Mouse (Mus musculus): ENCODE measurements around the gene Zfp791.
"Not testable (repeated sequence)": the region's sequence is repeated elsewhere in the genome, so short reads cannot be mapped to it uniquely, and the experiment has no call there.

Gene Zfp791

DNA sequence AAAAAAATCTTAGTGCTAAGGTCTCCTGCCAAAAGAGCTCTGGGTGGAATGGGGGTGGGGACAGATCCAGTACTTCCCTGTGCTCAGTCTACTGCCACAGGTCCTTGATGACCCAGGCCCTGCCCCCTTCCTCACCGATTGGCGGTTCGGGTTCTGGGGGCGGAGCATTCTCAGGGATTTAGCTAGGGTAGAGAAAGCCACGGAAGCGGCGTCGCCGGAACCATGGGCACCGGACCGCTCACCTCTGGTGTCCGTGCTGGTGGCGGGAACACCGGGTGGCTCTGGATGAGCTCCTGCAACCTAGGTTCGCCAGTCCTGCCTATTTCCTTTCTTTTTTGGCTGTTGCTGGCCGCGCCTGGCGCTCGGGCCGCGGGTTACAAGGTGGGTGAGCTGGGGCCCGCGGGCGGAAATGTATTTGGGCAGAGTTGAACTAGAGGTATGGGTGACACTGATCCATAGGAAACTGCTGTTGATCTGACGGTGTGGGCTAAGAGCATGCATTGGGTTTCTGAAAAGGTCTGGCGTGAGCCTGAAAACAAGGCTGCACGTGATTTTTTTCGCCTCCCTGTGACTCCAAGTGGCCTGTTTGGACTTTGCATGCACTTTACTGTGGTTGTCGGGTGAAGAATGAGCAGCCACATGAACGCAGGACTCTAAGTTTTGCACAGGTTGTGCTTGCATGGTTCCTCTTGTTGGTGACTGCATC, 39.6 kb downstream of the Zfp791 start, which contains the start of gene Man2b1:
Gene Man2b1 (plus strand): TSS at position 163 of the 706 bp plus-strand sequence.
- peak; percentile 84 to 90 for DNase-seq (ENCODE audit: low spot score in 2 of 2)

- not testable (repeated sequence) for DNase-seq (ENCODE audit: low spot score in 2 of 2)
These were observed 40.7 kb downstream of the Zfp791 start for GRCm38 (mm10) chr8:85082169-85082568.

- no peak for DNase-seq (ENCODE audit: low spot score in 2 of 2)
These were observed 41.7 kb downstream of the Zfp791 start, which contains the start of gene Wdr83 for GRCm38 (mm10) chr8:85081216-85081555. Wdr83 (minus strand) TSS chr8:85081306.

DNA sequence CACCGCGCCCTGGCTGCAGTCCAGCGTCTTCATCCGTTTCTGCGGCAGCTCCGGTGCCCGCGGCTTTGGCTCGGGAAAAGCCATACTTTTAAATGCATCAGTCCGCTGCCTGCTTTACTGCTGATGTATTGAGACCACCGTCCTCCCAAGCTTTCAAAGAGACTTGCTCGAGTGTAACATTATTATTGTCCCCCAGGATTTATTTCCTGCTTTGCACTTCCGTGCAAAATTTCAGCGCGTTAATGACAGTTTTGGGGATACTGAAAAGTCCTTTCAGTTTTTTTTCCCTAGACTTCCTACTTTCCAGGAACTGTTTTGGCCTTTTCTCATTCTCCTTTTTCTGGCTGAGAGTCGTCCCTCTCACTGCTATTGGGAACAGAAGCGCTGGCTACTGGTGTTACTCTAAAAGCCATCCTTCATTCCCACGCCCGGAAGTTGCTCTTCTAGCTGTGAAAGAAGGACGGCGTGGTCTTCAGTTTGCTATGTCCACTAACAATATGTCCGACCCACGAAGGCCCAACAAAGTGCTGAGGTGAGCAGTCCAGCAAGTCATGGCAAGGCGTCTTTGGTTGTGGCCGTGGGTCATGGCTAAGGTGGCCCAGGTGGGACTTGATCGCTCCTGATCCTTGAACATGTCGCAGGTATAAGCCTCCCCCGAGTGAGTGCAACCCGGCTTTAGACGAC, 42.2 kb downstream of the Zfp791 start, which contains the start of gene Wdr83os:
Gene Wdr83os (plus strand): TSS at position 209 of the 684 bp plus-strand sequence.
- DNase-seq (ENCODE audit: low spot score in 2 of 2) = no peak

DNA sequence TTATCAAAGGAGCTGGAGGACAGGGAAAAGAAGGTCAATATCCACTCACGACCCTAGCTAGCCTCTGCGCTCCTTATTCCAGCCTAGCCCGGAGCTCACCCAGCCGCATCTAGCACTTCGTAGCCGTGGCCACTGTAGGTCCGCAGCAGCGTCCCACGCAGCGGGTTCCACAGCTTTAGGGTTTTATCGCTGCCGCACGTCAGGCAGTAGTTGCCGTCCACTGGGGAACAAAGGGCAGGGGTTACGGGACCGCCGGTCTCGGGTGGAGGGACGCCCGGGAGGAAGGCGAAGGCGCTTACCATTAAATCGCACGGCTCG, 42.7 kb downstream of the Zfp791 start:
- DNase-seq (ENCODE audit: low spot score in 2 of 2) = no peak

GRCm38 (mm10) chr8:85076993-85077392, 45.9 kb downstream of the Zfp791 start:
- DNase-seq (ENCODE audit: low spot score in 2 of 2) = peak; percentile 72 to 75

DNA sequence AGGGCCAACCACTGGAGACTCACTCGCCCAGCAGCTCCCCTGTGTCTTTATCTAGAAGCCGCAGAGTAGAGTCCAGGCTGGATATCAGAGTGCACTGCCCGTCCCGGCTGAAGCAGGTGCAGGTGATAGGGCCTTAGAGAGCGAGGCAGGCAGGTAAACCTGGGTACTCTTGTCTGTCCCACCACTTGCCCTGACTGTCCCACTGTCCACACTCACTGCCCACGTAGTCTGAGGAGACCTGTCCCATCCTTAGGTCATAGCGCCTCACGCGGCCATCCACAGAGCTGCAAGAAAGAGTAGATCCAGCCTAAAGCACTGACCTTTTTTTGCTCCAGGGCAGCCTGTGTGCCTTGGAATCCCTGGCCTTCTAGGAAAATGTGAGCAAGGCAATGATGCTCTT, 46.9 kb downstream of the Zfp791 start:
- no peak for DNase-seq (ENCODE audit: low spot score in 2 of 2)

- DNase-seq (ENCODE audit: low spot score in 2 of 2) = no peak
These were observed 48.3 kb downstream of the Zfp791 start for GRCm38 (mm10) chr8:85074617-85075016.

DNA sequence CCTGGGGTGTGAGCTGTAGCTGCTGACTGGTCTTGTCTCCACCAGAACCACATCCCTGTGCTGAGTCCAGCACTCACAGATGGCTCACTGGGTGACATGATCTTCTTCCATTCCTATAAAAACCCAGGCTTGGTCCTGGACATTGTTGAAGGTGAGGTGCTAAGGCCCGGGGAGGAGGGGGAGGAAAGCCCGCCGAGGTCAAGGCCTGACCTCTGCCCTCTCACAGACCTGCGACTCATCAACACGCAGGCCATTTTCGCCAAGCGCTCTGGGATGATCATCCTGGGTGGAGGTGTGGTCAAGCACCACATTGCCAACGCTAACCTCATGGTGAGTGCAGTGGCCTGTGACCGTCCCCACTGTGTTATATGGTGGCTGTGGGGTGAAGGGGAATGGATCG, 48.7 kb downstream of the Zfp791 start:
- DNase-seq (ENCODE audit: low spot score in 2 of 2) = no peak

- no peak for DNase-seq (ENCODE audit: low spot score in 2 of 2)
These were observed 49.8 kb downstream of the Zfp791 start for GRCm38 (mm10) chr8:85073041-85073612.

DNA sequence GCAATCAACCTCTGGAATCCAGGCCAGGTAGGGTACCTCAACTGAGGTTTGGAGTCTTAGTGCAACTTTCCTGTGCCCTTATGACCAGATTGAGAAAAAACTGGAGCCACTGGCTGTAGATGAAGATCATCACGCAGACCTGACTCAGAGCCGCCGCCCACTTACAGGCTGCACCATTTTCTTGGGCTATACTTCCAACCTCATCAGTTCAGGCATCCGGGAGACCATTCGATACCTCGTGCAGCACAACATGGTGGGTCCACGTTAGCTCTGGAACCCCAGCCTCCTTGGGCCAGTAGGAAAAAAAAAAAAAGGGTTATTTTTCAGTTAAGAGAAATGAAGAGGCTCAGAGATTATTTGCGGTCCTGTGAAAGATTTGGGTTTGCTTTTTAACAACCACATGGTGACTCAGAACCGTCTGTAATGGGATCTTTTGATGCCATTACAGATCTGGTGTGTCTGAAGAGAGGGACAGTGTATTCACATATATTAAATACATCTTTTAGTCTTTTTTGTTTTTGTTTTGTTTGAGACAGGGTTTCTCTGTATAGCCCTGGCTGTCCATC, 50.4 kb downstream of the Zfp791 start:
- DNase-seq (ENCODE audit: low spot score in 2 of 2) = no peak

DNA sequence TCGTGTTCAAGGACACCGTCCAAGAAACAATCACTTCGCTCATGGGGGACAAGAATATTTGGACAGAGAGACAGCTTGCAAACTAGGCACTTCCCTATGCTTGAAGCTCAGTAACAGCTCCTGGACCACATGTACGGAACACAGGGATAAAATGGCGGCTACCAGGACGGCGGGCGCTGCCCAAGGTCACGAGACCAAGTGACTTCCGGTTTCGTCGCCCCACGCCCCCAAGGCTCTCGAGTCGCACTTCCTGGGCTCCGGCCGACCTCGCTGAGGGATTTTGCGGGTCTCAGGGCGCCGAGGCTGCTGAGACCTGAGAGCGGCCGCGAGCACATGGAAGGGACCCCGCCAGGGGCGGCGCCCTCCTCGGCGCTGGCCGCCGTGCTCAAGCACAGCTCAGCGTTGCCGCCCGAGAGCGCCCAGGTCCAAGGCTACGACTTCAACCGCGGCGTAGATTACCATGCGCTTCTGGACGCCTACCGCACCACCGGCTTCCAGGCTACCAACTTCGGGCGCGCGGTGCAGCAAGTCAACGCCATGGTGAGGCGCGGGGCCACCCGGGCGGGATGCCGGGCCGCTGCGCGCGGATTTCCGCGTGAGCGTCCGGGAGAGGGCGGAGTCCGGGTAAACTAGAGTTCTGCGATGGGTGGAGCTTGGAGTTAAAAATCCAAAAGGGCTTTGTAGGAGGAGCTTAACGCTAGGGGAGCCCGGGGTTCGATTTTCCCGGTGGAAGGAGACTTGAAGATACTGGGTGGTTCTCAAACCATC, 51.2 kb downstream of the Zfp791 start, which contains the start of gene Dhps:
Gene Dhps (plus strand): TSS at position 244 of the 768 bp plus-strand sequence.
- peak; percentile 86 to 90 for DNase-seq (ENCODE audit: low spot score in 2 of 2)

GRCm38 (mm10) chr8:85071041-85071440, 51.9 kb downstream of the Zfp791 start:
- no peak for DNase-seq (ENCODE audit: low spot score in 2 of 2)

DNA sequence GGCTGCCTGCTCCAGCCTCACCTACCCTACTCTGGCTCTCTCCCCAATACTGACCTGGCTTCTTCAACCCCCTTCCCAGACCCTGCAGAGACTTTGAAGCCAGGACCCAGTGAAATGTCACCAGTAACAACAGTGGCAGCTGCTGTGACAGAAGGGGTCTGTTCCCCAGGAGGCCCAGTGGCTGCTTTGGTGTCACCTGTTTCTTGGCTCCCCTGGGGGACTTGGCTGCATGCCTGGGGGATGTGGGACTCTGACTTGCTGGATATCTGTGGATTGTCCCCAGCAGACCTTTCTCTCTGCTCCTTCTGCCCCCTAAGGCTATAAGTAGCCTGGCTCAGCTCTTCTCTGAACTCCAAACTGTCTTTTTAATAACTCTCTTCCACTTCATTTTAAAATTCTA, 54.9 kb downstream of the Zfp791 start, which contains the start of gene Gm5741:
Gene Gm5741 (minus strand): TSS at position 1 of the 400 bp plus-strand sequence.
- DNase-seq (ENCODE audit: low spot score in 2 of 2) = no peak

- DNase-seq (ENCODE audit: low spot score in 2 of 2) = no peak
These were observed 55.7 kb downstream of the Zfp791 start for GRCm38 (mm10) chr8:85067155-85067554.

DNA sequence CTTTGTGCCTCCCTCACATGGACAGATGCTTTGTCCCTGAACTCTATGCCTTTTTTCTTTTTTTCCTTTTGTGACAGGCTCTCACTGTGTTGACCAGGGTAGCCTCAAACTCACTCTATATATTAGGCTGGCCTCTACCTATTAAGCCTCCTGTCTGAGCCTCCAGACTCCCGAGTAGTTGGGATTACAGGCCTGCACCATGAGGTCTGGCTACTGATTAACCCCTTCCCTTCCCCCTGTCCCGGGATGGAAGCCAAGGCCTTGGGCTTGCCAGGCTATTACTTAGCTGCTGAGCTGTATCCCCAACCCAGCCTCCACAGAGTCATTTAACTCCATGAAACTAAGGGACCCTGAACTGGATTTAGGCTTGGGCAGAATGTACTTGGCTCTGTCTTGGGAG, 57.7 kb downstream of the Zfp791 start:
- DNase-seq (ENCODE audit: low spot score in 2 of 2) = no peak

- DNase-seq (ENCODE audit: low spot score in 2 of 2) = no peak
These were observed 60.3 kb downstream of the Zfp791 start for GRCm38 (mm10) chr8:85062603-85063002.

DNA sequence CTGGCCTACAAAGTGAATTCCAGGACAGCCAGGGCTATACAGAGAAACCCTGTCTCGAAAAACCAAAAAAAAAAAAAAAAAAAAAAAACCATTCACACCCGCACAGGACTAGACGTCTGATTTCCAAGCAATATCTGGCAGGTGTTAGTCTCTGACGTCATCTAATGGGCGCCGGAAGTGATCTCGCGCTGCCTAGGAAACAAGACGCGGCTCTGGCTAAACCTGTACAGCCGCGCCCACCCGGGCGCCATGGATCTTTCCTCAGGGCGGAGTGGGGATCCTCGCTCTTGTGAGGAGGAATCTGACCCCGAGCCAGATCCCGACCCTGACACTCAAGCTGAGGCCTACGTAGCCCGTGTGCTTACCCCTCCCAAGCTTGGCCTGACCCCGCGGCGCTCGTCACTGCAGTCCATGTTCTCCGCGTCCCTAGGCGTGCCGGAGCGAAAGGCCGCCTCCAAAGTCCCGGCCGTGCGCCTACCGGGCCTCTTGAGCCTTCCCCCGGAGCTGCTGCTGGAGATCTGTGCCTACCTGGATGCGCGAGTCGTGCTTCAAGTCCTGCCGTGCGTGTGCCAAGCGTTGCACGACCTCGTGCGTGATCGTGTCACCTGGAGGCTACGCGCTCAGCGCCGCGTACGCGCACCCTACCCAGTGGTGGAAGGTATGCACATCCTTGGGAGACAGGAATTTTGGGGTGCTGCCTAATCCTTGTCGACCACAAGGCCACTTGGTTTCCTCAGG, 62.8 kb downstream of the Zfp791 start, which contains the start of gene Fbxw9:
Gene Fbxw9 (plus strand): TSS at position 177 of the 738 bp plus-strand sequence.
- peak; percentile 81 to 88 for DNase-seq (ENCODE audit: low spot score in 2 of 2)

Data from urinary bladder, postnatal 4 days (tissue).